Mouse (Mus musculus) left cerebral cortex, postnatal 25 days (tissue): ENCODE data around the gene Sgms2. TPM values are rescaled to one million over a fixed set of nuclear protein-coding genes. Genes with fewer than 3 reads are reported as not detected.
A peak's percentile ranks its signal among the peaks of the same experiment; 100 is the strongest.

Experiments
- DNase-seq, 2 experiments: peaks; one replicate each; pipeline ENCODE4 v3.0.0; 2022; ENCODE audit warnings: low spot score in 2 of 2, mixed read lengths in 1 of 2
- intact Hi-C: fragments of 180-260 bp; cut with DNase I; formaldehyde crosslinking; loops from one replicate; pipeline ENCODE4 v1.15.1; 2025
- total RNA-seq, 2 experiments: library from RNA; stranded (reverse); gene quantifications; 2 replicates each; pipeline ENCODE4 v1.2.3; 2021

Gene Sgms2
- total RNA-seq, 2 experiments from 2014 or later, result 2.0 TPM

GRCm38 (mm10) chr3:131322081-131322815 lies 169.0 kb downstream of the Sgms2 start:
- DNase-seq, result no peak
- intact Hi-C loops, result no loop called here

- peak; percentile 77 to 81 for DNase-seq
- intact Hi-C loops, result loop anchor here (1.0 kb wide), 2 partner anchors 205 to 232 kb away; no protein-coding TSS in a partner anchor
Observed at GRCm38 (mm10) chr3:131320184-131320583, 171.0 kb downstream of the Sgms2 start.

GRCm38 (mm10) chr3:131318211-131318610 lies 173.0 kb downstream of the Sgms2 start:
- intact Hi-C loops, result no loop called here
- no peak for DNase-seq

- intact Hi-C loops, result no loop called here
- DNase-seq, result no peak
Observed at GRCm38 (mm10) chr3:131317126-131317525, 174.1 kb downstream of the Sgms2 start.

GRCm38 (mm10) chr3:131315957-131316510 lies 175.2 kb downstream of the Sgms2 start:
- DNase-seq, result no peak
- intact Hi-C loops, result no loop called here

GRCm38 (mm10) chr3:131312340-131312739 lies 178.9 kb downstream of the Sgms2 start:
- DNase-seq, result no peak
- intact Hi-C loops, result no loop called here

GRCm38 (mm10) chr3:131310572-131310971 lies 180.6 kb downstream of the Sgms2 start:
- intact Hi-C loops, result no loop called here
- no peak for DNase-seq

- DNase-seq, result no peak
- intact Hi-C loops, result no loop called here
Observed at GRCm38 (mm10) chr3:131307811-131308210, 183.4 kb downstream of the Sgms2 start.

GRCm38 (mm10) chr3:131306255-131306654 lies 185.0 kb downstream of the Sgms2 start:
- intact Hi-C loops, result no loop called here

GRCm38 (mm10) chr3:131303320-131303714 lies 187.9 kb downstream of the Sgms2 start:
- intact Hi-C loops, result loop anchor here (5.0 kb wide), 1 partner anchor 249 kb away; no protein-coding TSS in a partner anchor

More at GRCm38 (mm10) chr3:131306255-131306654, 185.0 kb downstream of the Sgms2 start:
- no peak for DNase-seq

GRCm38 (mm10) chr3:131302452-131303319 lies 188.5 kb downstream of the Sgms2 start, which contains the start of gene Cyp2u1:
TSS of gene Cyp2u1 (minus strand) at chr3:131303227.
- intact Hi-C loops, result loop anchor here (5.0 kb wide), 1 partner anchor 250 kb away; no protein-coding TSS in a partner anchor
- DNase-seq, result peak; percentile 92 to 96

More at GRCm38 (mm10) chr3:131303320-131303714, 187.9 kb downstream of the Sgms2 start:
- no peak for DNase-seq

- intact Hi-C loops, result loop anchor here (5.0 kb wide), 1 partner anchor 252 kb away; no protein-coding TSS in a partner anchor
- peak in 1 of 2 experiments; percentile 39 for DNase-seq
Observed at GRCm38 (mm10) chr3:131299908-131300307, 191.3 kb downstream of the Sgms2 start.

- intact Hi-C loops, result no loop called here
- no peak for DNase-seq
Observed at GRCm38 (mm10) chr3:131299078-131299477, 192.1 kb downstream of the Sgms2 start.

GRCm38 (mm10) chr3:131296893-131297292 lies 194.3 kb downstream of the Sgms2 start:
- intact Hi-C loops, result no loop called here
- DNase-seq, result no peak

- intact Hi-C loops, result no loop called here
Observed at GRCm38 (mm10) chr3:131295513-131296200, 195.6 kb downstream of the Sgms2 start.

GRCm38 (mm10) chr3:131294503-131294902 lies 196.7 kb downstream of the Sgms2 start:
- no peak for DNase-seq
- intact Hi-C loops, result no loop called here

More at GRCm38 (mm10) chr3:131295513-131296200, 195.6 kb downstream of the Sgms2 start:
- DNase-seq, result no peak

- intact Hi-C loops, result no loop called here
- no peak for DNase-seq
Observed at GRCm38 (mm10) chr3:131292959-131293358, 198.3 kb downstream of the Sgms2 start.

GRCm38 (mm10) chr3:131292349-131292748 lies 198.9 kb downstream of the Sgms2 start:
- intact Hi-C loops, result no loop called here

GRCm38 (mm10) chr3:131291890-131292289 lies 199.3 kb downstream of the Sgms2 start:
- intact Hi-C loops, result no loop called here
- DNase-seq, result no peak

More at GRCm38 (mm10) chr3:131292349-131292748, 198.9 kb downstream of the Sgms2 start:
- DNase-seq, result no peak
